In the genomic region with DNA sequence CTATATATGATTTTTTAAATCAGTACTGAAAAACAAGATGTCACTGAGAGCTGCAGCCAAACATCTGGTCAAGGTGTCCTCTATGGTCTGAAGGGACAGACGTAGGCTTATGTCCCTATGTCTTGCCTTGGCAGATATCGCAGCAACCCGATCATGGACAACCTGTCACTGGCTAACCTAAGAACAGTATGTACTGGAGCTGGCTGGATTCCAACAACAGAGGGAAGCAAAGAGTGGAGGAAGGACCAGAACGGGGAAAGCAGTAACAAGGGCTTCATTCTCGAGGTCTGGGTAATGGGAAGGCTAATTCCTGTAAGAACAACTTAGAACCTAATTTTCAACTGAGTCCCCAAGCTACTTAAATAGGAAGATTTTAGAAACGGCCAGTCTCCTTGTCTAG, we compare ENCODE assay signal across 17 mouse cellular contexts.
"Had no signal": no experiment of that assay in that cellular context is flagged by ENCODE, and none has a peak within 500 bp of the region (broad histone marks: within the 10 kb centered on the region; RNA-seq: fewer than 3 reads in every experiment).

No protein-coding gene starts in this region.

- H3K27ac ChIP-seq: lung, embryonic 15.5 days; macrophage; midbrain, embryonic 13.5 days; midbrain, embryonic 15.5 days; neural tube, embryonic 12.5 days; stomach, embryonic 15.5 days; stomach, postnatal 0 days had no signal

- H3K4me1 ChIP-seq: lung, embryonic 15.5 days; neural tube, embryonic 12.5 days; stomach, embryonic 15.5 days had no signal

- H3K27me3 ChIP-seq: lung, embryonic 15.5 days; megakaryocyte, embryonic 14.5 days; midbrain, embryonic 13.5 days; midbrain, embryonic 15.5 days; neural tube, embryonic 12.5 days; stomach, embryonic 15.5 days had no signal

- H3K4me3 ChIP-seq: lung, embryonic 15.5 days; megakaryocyte, embryonic 14.5 days; midbrain, embryonic 13.5 days; midbrain, embryonic 15.5 days; neural tube, embryonic 12.5 days; stomach, embryonic 15.5 days had no signal

- DNase-seq: liver, postnatal 0 days; lung, adult 2 months; lung, postnatal 14 days; lung, postnatal 36 days; right cerebral cortex, postnatal 25 days; right cerebral cortex, postnatal 4 days; thymus, adult 2 months; thymus, postnatal 25 days; thymus, postnatal 4 days had no signal
